Mouse (Mus musculus) olfactory bulb, adult 2 months (tissue): ENCODE measurements at regions not wholly inside any gene's neighbourhood (a gene's known extent, or its start where the extent isn't known, plus 50 kb on each side); places are given as distances from the start of the nearest gene placed in this dataset.

Source experiments
- CTCF ChIP-seq: fragments of 200-500 bp; IDR thresholded peaks from 2 replicates; pipeline ENCODE4 v1.5.1; 2012; ENCODE audit warnings: low read depth, mild to moderate bottlenecking, low read length, moderate library complexity; ENCODE audit not compliant: insufficient read depth
- POLR2A ChIP-seq: fragments of 200-500 bp; IDR thresholded peaks from 2 replicates; pipeline ENCODE4 v1.6.1; 2012; ENCODE audit warnings: mild to moderate bottlenecking, low read depth, low read length, moderate library complexity; ENCODE audit not compliant: insufficient read depth

DNA sequence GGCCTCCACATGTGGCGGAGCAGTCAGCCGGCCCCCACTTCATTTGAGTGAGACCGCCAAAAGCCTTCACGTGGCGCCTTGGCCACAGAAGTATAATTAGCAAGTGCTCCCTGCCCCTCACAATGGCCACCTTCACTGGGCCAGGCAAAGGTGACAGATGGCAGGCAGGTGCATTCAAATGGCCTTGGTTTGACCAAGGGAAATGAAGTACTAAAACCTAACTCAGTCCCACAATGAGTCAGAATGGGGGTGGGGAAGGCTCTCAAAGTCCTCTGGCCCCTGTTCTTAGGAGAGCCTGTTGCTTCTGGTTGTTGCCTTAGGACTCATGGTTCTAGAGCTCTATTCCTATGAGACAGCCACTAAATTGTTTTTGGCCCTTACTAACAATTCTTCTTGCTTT lies 147.2 kb upstream of the Bcl6 start:
- TF ChIP-seq CTCF (no peak), POLR2A (no peak)
